9 mouse cellular contexts compared by ENCODE assay signal in the genomic region with DNA sequence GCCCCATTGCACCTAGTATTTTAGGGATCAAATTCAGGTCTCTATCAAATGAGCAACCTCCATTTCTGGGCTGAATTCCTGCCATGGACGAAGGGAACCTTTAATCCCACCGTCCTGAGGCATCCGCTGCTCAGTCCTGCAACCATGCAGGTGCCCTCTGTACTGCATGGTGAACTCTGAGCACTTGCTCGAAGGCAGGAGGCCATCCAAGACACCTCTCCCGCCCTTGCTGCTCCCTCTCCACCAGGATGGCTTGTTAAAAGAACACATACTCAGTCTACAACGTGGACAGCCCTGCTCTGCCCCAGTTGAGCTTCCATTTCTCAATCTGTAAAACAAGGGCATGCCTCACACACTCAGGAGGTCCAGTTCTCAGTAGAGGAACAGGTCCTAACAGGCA. TPM values are rescaled to one million over a fixed set of nuclear protein-coding genes. Genes with fewer than 3 reads are reported as not detected.
DNase-seq lines count a peak whose midpoint lies in the region; ATAC-seq lines count a peak whose summit lies in the region.
"Had no signal": no experiment of that assay in that cellular context is flagged by ENCODE, and none has a peak within 500 bp of the region (broad histone marks: within the 10 kb centered on the region; RNA-seq: fewer than 3 reads in every experiment).

No protein-coding gene starts in this region.

- H3K4me2 ChIP-seq in hindbrain, embryonic 12.5 days (replicated peaks): peak overlapping the region; percentile 74
- peak overlapping the region; percentile 98 for H3K4me2 ChIP-seq in liver, embryonic 11.5 days

- H3K9me3 ChIP-seq in hindbrain, embryonic 12.5 days (replicated peaks): no peaks in the 10 kb centered on the region
- H3K9me3 ChIP-seq in liver, embryonic 11.5 days (ENCODE audit: control insufficient read depth, low read length): no peaks in the 10 kb centered on the region

- H3K27me3 ChIP-seq in hindbrain, embryonic 12.5 days: no peaks in the 10 kb centered on the region
- no peaks in the 10 kb centered on the region for H3K27me3 ChIP-seq in liver, embryonic 11.5 days (replicated peaks; ENCODE audit: control insufficient read depth, insufficient read depth, low read length)

- H3K27ac ChIP-seq in hindbrain, embryonic 12.5 days: peak overlapping the region; percentile 80
- no peak overlapping the region for H3K27ac ChIP-seq in liver, embryonic 11.5 days (ENCODE audit: low read depth, low read length)

- peaks cover 37% of the 10 kb centered on the region for H3K36me3 ChIP-seq in hindbrain, embryonic 12.5 days
- peaks cover 39% of the 10 kb centered on the region for H3K36me3 ChIP-seq in liver, embryonic 11.5 days (ENCODE audit: control insufficient read depth, insufficient read depth, low read length)

- H3K4me1 ChIP-seq in hindbrain, embryonic 12.5 days: peaks cover 81% of the 10 kb centered on the region
- H3K4me1 ChIP-seq in liver, embryonic 11.5 days (replicated peaks; ENCODE audit: control insufficient read depth, insufficient read depth, low read length): peaks cover 69% of the 10 kb centered on the region

- 68% methylated on average over 6 of the region's 6 CpGs for WGBS in hindbrain, embryonic 12.5 days
- WGBS in liver, embryonic 11.5 days: 72% methylated on average over 6 of the region's 6 CpGs

- peak; percentile 49 for DNase-seq in urinary bladder, postnatal 14 days (ENCODE audit: low spot score)
- no peak for DNase-seq in urinary bladder, postnatal 10 days (ENCODE audit: low spot score)
- DNase-seq in liver, embryonic 11.5 days (ENCODE audit: low spot score): no peak
- DNase-seq in cerebellum, adult 11 months: no peak
- DNase-seq in gastrocnemius, postnatal 4 days (ENCODE audit: low spot score in 2 of 2): no peak
- DNase-seq in spleen, postnatal 4 days (ENCODE audit: low spot score in 2 of 2): no peak
- DNase-seq: gastrocnemius, postnatal 10 days; right cerebral cortex, adult 18-20 months had no signal

- ATAC-seq in hindbrain, embryonic 12.5 days (ENCODE audit: low FRiP score): no peak
- no peak for ATAC-seq in liver, embryonic 11.5 days (replicated peaks; ENCODE audit: low FRiP score)

- peak overlapping the region; percentile 45 for H3K4me3 ChIP-seq in hindbrain, embryonic 12.5 days
- peak overlapping the region; percentile 61; the same call in 1 of the 2 replicates for H3K4me3 ChIP-seq in liver, embryonic 11.5 days (ENCODE audit: low read depth, low read length)

- peak overlapping the region; percentile 69 for H3K9ac ChIP-seq in hindbrain, embryonic 12.5 days
- H3K9ac ChIP-seq in liver, embryonic 11.5 days (ENCODE audit: low read depth, low read length): peak overlapping the region; percentile 79

RNA-seq across cellular contexts. Expression of a gene that starts 14.2 kb away (rescaled TPM):
- polyA plus RNA-seq in hindbrain, embryonic 12.5 days (2016; fragmentation: Nextera tagmentation; extraction: Ambion mirVana): 49.2 and 51.9 TPM in 2 replicates
- polyA plus RNA-seq in liver, embryonic 11.5 days (2014; fragmentation: Nextera tagmentation; extraction: Ambion mirVana): 78.2 and 78.7 TPM in 2 replicates
- 10 to 100 TPM; 48.6 to 53.1 TPM for total RNA-seq in gastrocnemius, postnatal 4 days (2021)
